8 mouse cellular contexts compared by ENCODE assay signal in genomic region chr7:46919551-46920176, GRCm38 (mm10). TPM values are rescaled to one million over a fixed set of nuclear protein-coding genes. Genes with fewer than 3 reads are reported as not detected.
A peak's percentile ranks its signal among the peaks of the same experiment; 100 is the strongest.
DNase-seq lines count a peak whose midpoint lies in the region; ATAC-seq lines count a peak whose summit lies in the region.

Gene Tsg101 (minus strand): TSS chr7:46919969.

- DNase-seq in NIH3T3 (ENCODE audit: low read depth): peak; percentile 92
- DNase-seq in cerebellum, postnatal 10 days: peak; percentile 96 to 97
- DNase-seq in frontal cortex, postnatal 14 days (ENCODE audit: low spot score in 2 of 2): peak; percentile 78 to 86
- peak; percentile 89 to 92 for DNase-seq in layer of hippocampus, postnatal 25 days (ENCODE audit: extremely low spot score in 1 of 2, low spot score in 1 of 2)
- DNase-seq in lung, postnatal 25 days (ENCODE audit: low spot score): peak; percentile 92
- peak; percentile 92 for DNase-seq in retina, embryonic 14.5 days (ENCODE audit: low spot score)
- peak; percentile 94 for DNase-seq in thymus, postnatal 4 days

- H3K9ac ChIP-seq in hindbrain, embryonic 13.5 days: peak within 1 kb of the TSS; percentile 97

- H3K4me3 ChIP-seq in hindbrain, embryonic 13.5 days: peak within 1 kb of the TSS; percentile 88

- H3K27ac ChIP-seq in hindbrain, embryonic 13.5 days: peak within 1 kb of the TSS; percentile 98

- H3K36me3 ChIP-seq in hindbrain, embryonic 13.5 days: peaks cover 8% of the 10 kb centered on the region

- H3K9me3 ChIP-seq in hindbrain, embryonic 13.5 days: no peaks in the 10 kb centered on the region

- H3K4me1 ChIP-seq in hindbrain, embryonic 13.5 days (replicated peaks): peaks cover 37% of the 10 kb centered on the region

- H3K4me2 ChIP-seq in hindbrain, embryonic 13.5 days: peak within 1 kb of the TSS; percentile 76

- peak; percentile 95 for ATAC-seq in hindbrain, embryonic 13.5 days (ENCODE audit: low FRiP score)

- under 1% methylated on average over 69 of the region's 75 CpGs for WGBS in hindbrain, embryonic 13.5 days

- no peaks in the 10 kb centered on the region for H3K27me3 ChIP-seq in hindbrain, embryonic 13.5 days

RNA-seq across cellular contexts. Expression of gene Tsg101, which starts in this region (rescaled TPM):
- 397 and 415 TPM in 2 replicates for polyA plus RNA-seq in hindbrain, embryonic 13.5 days (2015; fragmentation: Nextera tagmentation; extraction: Ambion mirVana)
- 10 to 100 TPM; 69.3 to 80.6 TPM for total RNA-seq in layer of hippocampus, postnatal 25 days (2021)

Comparison
In these comparisons a context has a peak if more than half of its experiments do, and no peak if none do; other contexts are left out.
1. Peak in every context shown above with its lines: DNase-seq, ATAC-seq, H3K4me3 ChIP-seq and H3K27ac ChIP-seq.